Mouse (Mus musculus) embryonic facial prominence, embryonic 12.5 days (tissue): ENCODE results near the gene Glb1. TPM values are rescaled to one million over a fixed set of nuclear protein-coding genes. Genes with fewer than 3 reads are reported as not detected.

Experiments
- polyA plus RNA-seq: library from polyadenylated mRNA; unstranded; fragments of >200 nt; fragmentation: Nextera tagmentation; extraction: Ambion mirVana; gene quantifications from 2 replicates; pipeline ENCODE4 v1.2.1, GENCODE M21; 2016

Glb1 gene
- polyA plus RNA-seq, 1 experiment from 2014 or later: 28.9 TPM

Other genes with a start within 250 kb of the Glb1 start
- not detected in 2 replicates for gene Bcl2a1c, start 70.9 kb upstream of the Glb1 start, polyA plus RNA-seq
- 94.7 and 102 TPM in 2 replicates for gene Crtap, start 10.4 kb upstream of the Glb1 start, polyA plus RNA-seq
- 10.7 and 11.3 TPM in 2 replicates for gene Tmppe, start within 50 bp of the Glb1 start, polyA plus RNA-seq
- gene Ccr4, start 103.8 kb downstream of the Glb1 start, polyA plus RNA-seq: not detected in 2 replicates
- gene C130032M10Rik, start 114.6 kb downstream of the Glb1 start, polyA plus RNA-seq: 0.43 and 0.60 TPM in 2 replicates
- gene Trim71, start 163.3 kb downstream of the Glb1 start, polyA plus RNA-seq: 0.95 and 1.1 TPM in 2 replicates
- gene Cnot10, start 239.1 kb downstream of the Glb1 start, polyA plus RNA-seq: 79.7 and 82.6 TPM in 2 replicates